8 mouse cellular contexts compared by ENCODE assay signal in the genomic region with DNA sequence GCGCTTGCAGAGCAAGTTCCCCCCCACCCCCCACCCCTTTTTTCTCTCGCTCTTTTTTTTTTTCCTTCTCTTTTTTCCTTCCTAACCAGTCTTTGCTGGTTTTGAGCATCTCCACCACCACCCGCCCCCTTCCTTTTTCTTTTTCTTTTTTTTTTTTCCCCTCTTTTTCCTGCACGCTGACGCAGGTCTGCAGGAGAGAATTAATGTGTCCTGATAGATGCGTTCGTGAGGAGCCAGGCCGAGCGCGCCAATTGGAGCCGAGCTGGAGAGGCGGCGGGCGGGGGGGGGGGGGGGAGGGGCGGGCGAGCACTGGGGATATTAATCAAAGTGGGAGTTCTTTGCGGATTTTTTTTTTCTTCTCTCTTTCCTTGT. TPM values are rescaled to one million over a fixed set of nuclear protein-coding genes. Genes with fewer than 3 reads are reported as not detected.
DNase-seq lines count a peak whose midpoint lies in the region; ATAC-seq and TF ChIP-seq lines count a peak whose summit lies in the region.

No protein-coding gene starts in this region.

- peak overlapping the region; percentile 35 for H3K4me3 ChIP-seq in E14TG2a.4 (replicated peaks; ENCODE audit: low read length)
- no peak overlapping the region for H3K4me3 ChIP-seq in cortical plate, adult 2 months (ENCODE audit: insufficient read depth, low read length)
- peak overlapping the region; percentile 20 for H3K4me3 ChIP-seq in hindbrain, embryonic 14.5 days (replicated peaks; ENCODE audit: low read length)

- H3K36me3 ChIP-seq in E14TG2a.4 (ENCODE audit: insufficient read depth, low read length): no peaks in the 10 kb centered on the region
- no peaks in the 10 kb centered on the region for H3K36me3 ChIP-seq in hindbrain, embryonic 14.5 days (replicated peaks; ENCODE audit: control insufficient read depth, insufficient read depth)

- WGBS in hindbrain, embryonic 14.5 days: 0% methylated on average over 17 of the region's 17 CpGs

- no peak for TF ChIP-seq POLR2A in cortical plate, adult 2 months (IDR thresholded peaks at IDR 0.05; ENCODE audit: extremely low read depth, insufficient read depth, low read length)

- ATAC-seq in hindbrain, embryonic 14.5 days (ENCODE audit: low FRiP score): peak; percentile 44; the same call in 1 of the 2 replicates

- H3K9me3 ChIP-seq in E14TG2a.4 (ENCODE audit: low read length): no peaks in the 10 kb centered on the region
- no peaks in the 10 kb centered on the region for H3K9me3 ChIP-seq in hindbrain, embryonic 14.5 days (ENCODE audit: control insufficient read depth, low read length)

- H3K4me1 ChIP-seq in E14TG2a.4 (replicated peaks; ENCODE audit: low read depth, low read length): peaks cover 61% of the 10 kb centered on the region
- H3K4me1 ChIP-seq in cortical plate, adult 2 months (ENCODE audit: control insufficient read depth, insufficient read depth, low read length): peaks cover 14% of the 10 kb centered on the region; the same call in 1 of the 2 replicates
- H3K4me1 ChIP-seq in hindbrain, embryonic 14.5 days (replicated peaks; ENCODE audit: control insufficient read depth, insufficient read depth, low read length): peaks cover 39% of the 10 kb centered on the region

- peak; percentile 51 for DNase-seq in adrenal gland, adult 2 months
- no peak for DNase-seq in adrenal gland, adult 8-10 months
- peak; percentile 75 for DNase-seq in hindbrain, embryonic 14.5 days (ENCODE audit: low spot score)
- peak; percentile 32 for DNase-seq in lung, postnatal 36 days
- no peak for DNase-seq in urinary bladder, postnatal 4 days (ENCODE audit: low spot score in 2 of 2)
- DNase-seq in urinary bladder, adult 2 months (ENCODE audit: low spot score): no peak

- H3K27ac ChIP-seq in cortical plate, adult 2 months (ENCODE audit: insufficient read depth, low read length): peak overlapping the region; percentile 89
- H3K27ac ChIP-seq in hindbrain, embryonic 14.5 days: peak overlapping the region; percentile 94

- H3K9ac ChIP-seq in hindbrain, embryonic 14.5 days: peak overlapping the region; percentile 54

- peak overlapping the region; percentile 53 for H3K4me2 ChIP-seq in hindbrain, embryonic 14.5 days (replicated peaks)

- TF ChIP-seq CTCF in E14TG2a.4 (conservative IDR thresholded peaks at IDR 0.05; ENCODE audit: low read length): no peak
- no peak for TF ChIP-seq CTCF in cortical plate, adult 2 months (IDR thresholded peaks at IDR 0.05; ENCODE audit: extremely low read depth, insufficient read depth, low read length)

- peaks cover 59% of the 10 kb centered on the region for H3K27me3 ChIP-seq in E14TG2a.4 (ENCODE audit: insufficient read depth, low read length)
- H3K27me3 ChIP-seq in hindbrain, embryonic 14.5 days (ENCODE audit: control insufficient read depth, insufficient read depth, low read length): no peaks in the 10 kb centered on the region

RNA-seq across cellular contexts. Expression of a gene that starts 5.9 kb away (rescaled TPM):
- total RNA-seq in adrenal gland, adult 2 months (2021): under 1 TPM; 0.69 to 0.98 TPM
- polyA plus RNA-seq in adrenal gland, adult 2 months (2012; rRNA removed): 0.10 TPM in 1 of 2 replicates, not detected in the other
- 1 to 10 TPM in 3 of 4 experiments, under 1 TPM in 1; 0.64 to 3.3 (median 1.0) TPM for total RNA-seq in adrenal gland, adult 8-10 months (2022)
- 3.1 and 3.4 TPM in 2 replicates for polyA plus RNA-seq in cortical plate, adult 2 months (2012; rRNA removed)
- polyA plus RNA-seq in hindbrain, embryonic 14.5 days (2014; fragmentation: Nextera tagmentation; extraction: Ambion mirVana): 7.1 and 8.4 TPM in 2 replicates
- 0.16 and 0.18 TPM in 2 replicates for polyA plus RNA-seq in urinary bladder, adult 2 months (2012; rRNA removed)

RNA-seq across cellular contexts. Expression of a gene that starts 20.9 kb away (rescaled TPM):
- 1 to 10 TPM; 1.6 to 2.1 TPM for total RNA-seq in adrenal gland, adult 2 months (2021)
- 0.94 and 1.1 TPM in 2 replicates for polyA plus RNA-seq in adrenal gland, adult 2 months (2012; rRNA removed)
- 1 to 10 TPM; 1.3 to 3.0 (median 2.0) TPM for total RNA-seq in adrenal gland, adult 8-10 months (2022)
- 0.10 and 0.15 TPM in 2 replicates for polyA plus RNA-seq in cortical plate, adult 2 months (2012; rRNA removed)
- 1.2 TPM in 2 replicates for polyA plus RNA-seq in hindbrain, embryonic 14.5 days (2014; fragmentation: Nextera tagmentation; extraction: Ambion mirVana)
- not detected in 2 replicates for polyA plus RNA-seq in urinary bladder, adult 2 months (2012; rRNA removed)

RNA-seq across cellular contexts. Expression of a gene that starts 37.6 kb away (rescaled TPM):
- under 1 TPM in 1 of 2 experiments, not detected in 1; 0.28 TPM for total RNA-seq in adrenal gland, adult 2 months (2021)
- not detected in 2 replicates for polyA plus RNA-seq in adrenal gland, adult 2 months (2012; rRNA removed)
- under 1 TPM in 3 of 4 experiments, not detected in 1; 0.24 to 0.92 (median 0.35) TPM for total RNA-seq in adrenal gland, adult 8-10 months (2022)
- 0.10 TPM in 1 of 2 replicates, not detected in the other for polyA plus RNA-seq in cortical plate, adult 2 months (2012; rRNA removed)
- 0.19 TPM in 1 of 2 replicates, not detected in the other for polyA plus RNA-seq in hindbrain, embryonic 14.5 days (2014; fragmentation: Nextera tagmentation; extraction: Ambion mirVana)
- 0.04 and 0.07 TPM in 2 replicates for polyA plus RNA-seq in urinary bladder, adult 2 months (2012; rRNA removed)

RNA-seq across cellular contexts. Expression of a gene that starts 37.7 kb away (rescaled TPM):
- 10 to 100 TPM; 24.2 to 28.0 TPM for total RNA-seq in adrenal gland, adult 2 months (2021)
- 32.8 and 43.3 TPM in 2 replicates for polyA plus RNA-seq in adrenal gland, adult 2 months (2012; rRNA removed)
- total RNA-seq in adrenal gland, adult 8-10 months (2022): 10 to 100 TPM; 24.4 to 32.6 (median 28.6) TPM
- 28.0 and 33.2 TPM in 2 replicates for polyA plus RNA-seq in cortical plate, adult 2 months (2012; rRNA removed)
- polyA plus RNA-seq in hindbrain, embryonic 14.5 days (2014; fragmentation: Nextera tagmentation; extraction: Ambion mirVana): 32.9 and 33.2 TPM in 2 replicates
- 23.8 and 26.2 TPM in 2 replicates for polyA plus RNA-seq in urinary bladder, adult 2 months (2012; rRNA removed)

Comparison
In these comparisons a context has a peak if more than half of its experiments do, and no peak if none do; other contexts are left out.
1. DNase-seq: peak in adrenal gland, adult 2 months (single experiment), hindbrain, embryonic 14.5 days (single experiment) and lung, postnatal 36 days (single experiment); none in adrenal gland, adult 8-10 months (single experiment), urinary bladder, postnatal 4 days (0 of 2) and urinary bladder, adult 2 months (single experiment).